Mouse (Mus musculus) adrenal gland, postnatal 25 days (tissue): ENCODE measurements around the gene Gm128. TPM values are rescaled to one million over a fixed set of nuclear protein-coding genes. Genes with fewer than 3 reads are reported as not detected.

ENCODE experiments used
- DNase-seq: peaks from one replicate; pipeline ENCODE4 v3.0.0; 2021; ENCODE audit warnings: mixed read lengths
- long read RNA-seq: library from polyadenylated mRNA; stranded (forward); transcript quantifications from one replicate; pipeline ENCODE4 v2.0.0, GENCODE M21; 2021
- total RNA-seq: library from RNA; stranded (reverse); gene quantifications from 2 replicates; pipeline ENCODE4 v1.2.3, GENCODE M21; 2021

Gm128 gene
- total RNA-seq, result 0.24 TPM in 1 of 2 replicates, not detected in the other
- long read RNA-seq, partial matches to known transcripts, result 0 of 1 reads
- long read RNA-seq, other reads (novel, unspliced or antisense), result 0 of 1 reads

DNA sequence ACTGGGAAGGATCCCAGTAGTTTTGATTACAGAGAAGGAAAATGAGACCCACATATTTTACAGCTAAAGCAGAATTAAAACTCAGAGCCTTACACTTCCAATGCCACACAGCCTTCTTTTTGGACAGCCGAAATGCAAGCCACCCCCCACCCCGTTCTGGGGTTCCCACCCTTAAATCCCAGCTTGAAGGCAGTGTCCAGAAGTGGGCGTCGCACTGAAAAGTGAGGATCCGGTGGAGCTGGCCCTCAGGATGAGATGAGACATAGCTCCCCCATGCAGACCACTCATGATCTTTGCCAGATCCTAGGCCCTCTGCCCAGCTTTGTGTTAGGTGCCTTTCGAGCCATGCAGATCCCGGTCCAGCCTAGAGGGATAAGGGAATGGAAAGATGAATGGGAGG lies at the start of gene Gm128:
Gene Gm128 (minus strand): TSS at position 101 of the 400 bp plus-strand sequence.
- no peak for DNase-seq

DNA sequence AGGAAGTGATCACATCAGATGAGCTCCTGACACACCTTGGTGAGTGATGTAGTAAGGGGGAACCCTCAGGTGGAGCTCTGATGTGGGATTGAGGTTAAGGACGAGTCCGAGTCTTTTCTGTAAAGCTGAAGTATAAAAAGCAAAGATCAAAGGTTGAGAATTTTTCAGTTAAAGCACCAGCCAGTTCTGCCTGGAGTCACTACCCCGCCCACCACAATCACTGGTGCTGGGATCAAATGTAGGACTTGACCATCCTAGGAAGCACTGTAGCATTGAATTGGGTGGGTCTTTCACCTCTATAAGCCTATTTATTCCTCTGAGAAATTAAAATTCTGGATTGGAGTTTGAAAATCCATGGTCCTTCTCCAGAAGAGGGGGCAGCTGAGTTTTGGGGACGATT lies 49.6 kb upstream of the Gm128 start:
- DNase-seq, result no peak

DNA sequence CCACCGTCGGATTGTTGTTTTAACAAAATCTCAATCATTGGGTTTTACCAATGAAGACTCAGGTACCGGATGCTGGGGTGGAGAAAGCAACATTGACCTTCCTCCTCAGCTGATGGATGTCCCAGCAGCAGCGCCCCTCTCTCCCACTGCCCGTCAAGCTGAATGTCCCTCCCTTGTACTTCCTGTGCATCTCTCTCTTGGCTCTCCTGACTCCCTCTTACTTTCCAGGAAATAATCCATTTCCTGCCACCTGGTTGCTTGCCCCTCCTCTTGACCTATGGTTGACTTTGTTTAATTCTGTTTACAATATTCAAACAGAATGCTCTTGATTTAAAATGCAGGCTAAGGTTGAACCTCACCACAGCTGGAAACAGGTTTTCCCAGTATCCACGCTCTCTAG lies 48.8 kb upstream of the Gm128 start:
- DNase-seq, result no peak

DNA sequence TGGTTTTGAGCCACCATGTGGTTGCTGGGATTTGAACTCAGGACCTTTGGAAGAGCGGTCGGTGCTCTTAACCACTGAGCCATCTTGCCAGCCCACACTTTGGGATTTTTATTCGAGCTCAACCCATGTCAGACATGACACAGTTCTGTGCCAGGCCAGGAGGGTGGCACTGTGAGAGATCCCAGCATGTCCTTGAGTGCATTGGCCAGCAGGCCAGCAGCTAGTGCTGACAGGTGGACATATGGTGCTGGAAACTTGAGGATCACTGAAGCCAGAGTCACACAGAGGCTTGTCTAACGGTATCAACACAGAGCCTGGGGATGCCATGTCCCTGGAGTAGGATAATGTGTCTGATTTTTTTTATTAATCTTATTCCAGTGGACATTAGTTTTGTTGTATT lies 48.0 kb upstream of the Gm128 start:
- DNase-seq, result no peak

DNA sequence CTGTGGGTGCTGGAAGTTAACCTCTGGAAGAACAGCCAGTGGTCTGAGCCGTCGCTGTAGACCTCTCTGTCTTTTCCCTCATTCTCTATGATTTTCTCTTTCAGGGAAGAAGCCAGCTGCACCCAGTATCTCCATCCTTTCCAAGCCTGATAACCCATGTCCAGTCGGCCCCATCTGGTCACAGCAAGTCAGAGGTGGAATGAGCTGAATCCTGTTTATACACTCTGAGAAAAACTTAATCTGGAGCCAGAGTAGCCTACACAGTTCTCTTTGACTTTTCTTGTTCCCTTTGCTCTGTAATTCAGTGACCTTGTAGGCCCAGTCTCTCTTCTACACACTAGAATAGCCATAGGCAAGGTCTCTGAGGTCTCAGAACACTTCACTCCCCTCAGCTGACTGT lies 46.1 kb upstream of the Gm128 start:
- DNase-seq, result no peak

DNA sequence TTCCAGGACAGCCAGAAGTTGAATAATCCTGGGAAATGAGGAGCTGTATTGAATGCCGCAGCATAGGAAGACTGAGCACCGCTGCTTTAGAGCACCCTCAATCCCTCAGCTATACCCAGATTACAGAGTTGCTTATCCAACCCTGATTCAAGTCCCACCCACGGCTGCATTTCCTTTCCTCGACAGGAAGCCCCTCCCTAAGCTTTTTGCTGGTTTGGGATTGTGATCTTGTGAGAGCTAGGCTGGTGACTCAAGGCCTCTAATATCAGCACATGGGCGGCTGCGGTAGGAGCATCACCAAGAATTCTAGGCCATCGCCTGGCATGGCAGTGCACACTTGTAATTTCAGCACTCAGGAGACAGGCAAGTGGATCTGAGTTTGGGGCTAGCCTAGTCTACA lies 45.1 kb upstream of the Gm128 start:
- no peak for DNase-seq

DNA sequence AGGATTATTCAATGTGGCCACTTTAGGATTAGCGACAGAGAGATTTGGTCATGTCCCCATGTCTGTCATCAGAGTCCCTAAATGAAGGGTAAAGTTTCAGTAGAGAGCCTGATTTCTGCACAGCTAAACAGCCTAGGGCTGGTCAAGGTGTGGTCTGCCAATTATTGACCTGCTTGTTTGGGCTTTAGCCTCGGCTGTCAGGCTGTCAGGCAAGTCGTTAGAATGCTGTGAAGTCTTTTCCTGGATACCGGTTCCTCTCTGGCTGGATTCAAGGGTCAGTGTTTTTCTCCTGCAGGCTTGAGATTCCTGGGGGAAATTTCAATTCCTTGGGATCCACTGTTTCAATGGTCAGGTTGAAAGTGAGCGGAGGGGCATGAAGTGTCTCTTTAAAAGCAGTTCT lies 44.6 kb upstream of the Gm128 start:
- no peak for DNase-seq

DNA sequence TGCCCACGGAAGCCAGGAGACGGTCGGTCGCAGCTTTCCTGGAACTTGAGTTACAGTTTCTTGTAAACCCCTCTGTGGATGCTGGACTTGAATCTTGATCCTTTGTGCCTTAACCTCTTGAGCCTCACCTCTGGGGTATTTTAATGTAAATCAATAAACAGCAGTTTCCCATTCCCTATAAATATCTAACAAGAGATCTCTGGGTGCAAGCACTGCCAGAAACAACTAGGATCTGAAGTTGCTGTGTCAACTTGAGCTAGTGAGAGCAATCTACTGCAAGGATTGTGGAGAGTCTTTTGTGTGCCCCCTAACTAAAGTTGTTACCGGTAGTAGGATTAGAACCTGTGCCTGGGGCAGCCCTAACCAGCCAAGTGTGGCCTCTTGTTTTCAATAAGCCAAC lies 44.0 kb upstream of the Gm128 start:
- no peak for DNase-seq

DNA sequence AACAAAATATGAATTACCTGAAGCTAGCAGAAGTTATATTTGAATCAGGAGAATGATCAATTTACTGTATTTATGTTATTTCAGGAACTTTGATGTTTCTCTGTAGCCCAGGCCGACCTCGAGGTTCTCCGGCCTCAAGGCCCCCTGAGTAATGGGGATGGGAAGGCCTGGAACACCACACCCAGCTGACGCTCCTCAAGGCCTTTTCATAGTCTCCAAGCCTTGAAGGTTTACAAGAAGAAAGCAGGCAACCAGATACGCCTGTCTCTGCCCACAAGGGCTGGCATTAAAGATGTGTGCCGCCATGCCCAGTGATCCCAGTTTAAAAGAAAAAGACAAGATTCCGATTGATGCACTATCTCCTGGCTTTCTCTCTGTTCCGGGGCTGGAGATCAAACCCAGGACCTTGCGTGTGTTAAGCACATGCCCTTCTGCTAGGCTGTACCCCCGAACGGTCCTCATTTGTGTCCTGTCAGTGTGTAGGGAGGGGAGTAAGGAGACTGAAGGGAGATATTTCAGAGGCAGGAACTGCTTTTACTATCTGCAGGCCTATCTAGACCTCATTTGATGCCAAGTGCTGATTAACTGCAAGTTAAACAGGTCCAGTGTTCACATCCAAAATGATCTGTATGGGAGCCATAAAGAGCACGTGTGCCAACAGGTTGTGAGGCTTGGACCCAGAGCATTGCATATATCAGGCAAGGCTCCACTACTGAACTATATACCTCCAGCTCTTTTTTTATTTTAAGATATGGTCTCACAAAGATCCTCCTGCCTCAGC lies 43.3 kb upstream of the Gm128 start:
- DNase-seq, result no peak

DNA sequence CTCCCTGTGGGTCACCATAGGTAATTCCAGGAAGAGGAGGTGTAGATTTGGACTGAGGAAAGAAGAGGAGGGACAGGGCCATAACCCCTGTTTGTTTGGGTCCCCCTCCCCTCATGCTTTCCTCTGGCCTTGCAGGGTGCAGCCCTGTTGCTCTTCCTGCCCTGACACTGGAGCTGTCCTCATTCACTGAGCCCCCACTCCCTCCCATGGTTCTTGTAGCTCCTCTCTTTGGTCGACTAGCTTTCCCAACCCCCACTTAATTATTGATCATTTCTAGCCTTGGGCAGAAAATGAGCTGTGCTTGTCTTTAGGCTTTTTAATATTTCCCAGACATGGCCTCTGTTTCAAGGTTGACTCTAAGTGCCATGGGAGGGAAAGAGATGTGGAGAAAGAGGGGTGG lies 42.7 kb upstream of the Gm128 start:
- no peak for DNase-seq

DNA sequence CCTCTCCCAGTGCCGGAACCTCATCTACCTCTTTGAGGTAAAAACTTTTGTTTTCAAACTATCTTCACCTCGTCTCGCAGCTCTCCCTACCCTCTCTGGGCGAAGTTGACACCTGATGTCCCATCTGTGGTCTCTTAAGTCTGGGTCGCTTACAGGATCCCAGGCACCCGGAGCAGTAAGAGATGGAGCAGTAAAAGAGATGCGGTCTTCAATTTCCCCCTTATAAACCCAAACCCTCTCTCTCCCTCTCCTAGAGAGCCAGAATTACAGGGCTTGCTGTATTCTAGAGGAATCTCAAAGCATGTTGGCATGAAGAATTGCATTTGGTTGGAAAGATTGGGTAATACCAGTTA lies 42.2 kb upstream of the Gm128 start:
- DNase-seq, result no peak

DNA sequence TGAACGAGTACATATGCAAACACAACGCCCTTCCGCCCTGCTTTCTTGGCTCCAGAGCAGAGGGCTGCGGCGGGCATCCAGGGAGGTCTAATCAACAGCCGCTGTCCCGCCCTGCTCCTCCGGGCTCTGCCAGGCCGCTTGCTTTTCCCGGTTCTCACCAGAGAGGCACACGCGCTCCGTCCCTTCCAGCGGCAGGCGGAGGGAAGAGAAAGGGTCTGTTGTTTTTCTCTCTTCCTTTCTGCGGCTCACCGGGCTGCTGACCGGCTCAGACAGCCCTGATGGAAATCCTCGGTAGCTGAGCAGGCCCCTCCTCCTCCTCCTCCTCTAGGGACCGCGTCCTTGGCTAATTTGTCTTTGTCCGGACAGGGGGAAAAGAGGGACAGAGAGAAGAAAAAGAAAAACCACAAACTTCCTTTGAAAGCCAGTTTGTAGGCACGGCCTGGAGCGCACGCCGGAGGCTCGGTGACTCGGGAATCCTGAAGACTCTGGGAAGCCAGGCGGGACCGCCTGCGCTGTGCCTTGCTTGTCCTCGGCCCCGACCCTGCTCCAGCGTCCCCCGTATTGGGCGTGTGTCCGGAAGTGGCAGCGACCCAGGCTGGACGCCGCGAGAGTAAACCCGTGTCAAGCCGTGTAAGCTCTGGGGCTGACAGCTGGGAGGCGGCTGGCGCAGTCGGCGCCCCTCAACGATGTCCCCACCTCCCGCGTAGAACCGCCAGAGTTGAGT lies 41.6 kb upstream of the Gm128 start:
- peak; percentile 77 for DNase-seq

DNA sequence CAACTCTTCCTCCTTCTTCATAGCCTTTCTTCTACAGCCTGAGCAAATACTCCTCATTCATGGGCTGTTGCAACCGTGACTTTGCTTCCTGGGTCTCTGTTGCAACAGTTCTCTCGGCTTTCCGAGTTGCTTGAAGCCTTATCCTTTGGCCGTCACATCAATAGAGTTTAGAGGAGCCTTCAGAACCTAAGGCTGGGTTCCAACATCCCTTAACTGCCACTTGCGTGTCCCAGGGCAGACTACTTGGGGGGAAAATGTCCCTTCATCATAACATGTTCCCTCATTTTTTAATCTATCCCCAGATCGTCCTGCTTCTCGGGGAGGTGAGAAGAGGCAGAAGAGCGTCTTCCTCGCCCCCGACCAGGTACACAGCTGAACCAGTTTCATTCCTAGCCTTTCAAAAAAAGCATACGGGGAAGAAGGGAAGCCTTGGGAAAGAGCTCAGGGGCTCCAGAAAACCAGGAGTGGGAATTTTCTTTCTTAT lies 41.0 kb upstream of the Gm128 start:
- DNase-seq, result no peak

DNA sequence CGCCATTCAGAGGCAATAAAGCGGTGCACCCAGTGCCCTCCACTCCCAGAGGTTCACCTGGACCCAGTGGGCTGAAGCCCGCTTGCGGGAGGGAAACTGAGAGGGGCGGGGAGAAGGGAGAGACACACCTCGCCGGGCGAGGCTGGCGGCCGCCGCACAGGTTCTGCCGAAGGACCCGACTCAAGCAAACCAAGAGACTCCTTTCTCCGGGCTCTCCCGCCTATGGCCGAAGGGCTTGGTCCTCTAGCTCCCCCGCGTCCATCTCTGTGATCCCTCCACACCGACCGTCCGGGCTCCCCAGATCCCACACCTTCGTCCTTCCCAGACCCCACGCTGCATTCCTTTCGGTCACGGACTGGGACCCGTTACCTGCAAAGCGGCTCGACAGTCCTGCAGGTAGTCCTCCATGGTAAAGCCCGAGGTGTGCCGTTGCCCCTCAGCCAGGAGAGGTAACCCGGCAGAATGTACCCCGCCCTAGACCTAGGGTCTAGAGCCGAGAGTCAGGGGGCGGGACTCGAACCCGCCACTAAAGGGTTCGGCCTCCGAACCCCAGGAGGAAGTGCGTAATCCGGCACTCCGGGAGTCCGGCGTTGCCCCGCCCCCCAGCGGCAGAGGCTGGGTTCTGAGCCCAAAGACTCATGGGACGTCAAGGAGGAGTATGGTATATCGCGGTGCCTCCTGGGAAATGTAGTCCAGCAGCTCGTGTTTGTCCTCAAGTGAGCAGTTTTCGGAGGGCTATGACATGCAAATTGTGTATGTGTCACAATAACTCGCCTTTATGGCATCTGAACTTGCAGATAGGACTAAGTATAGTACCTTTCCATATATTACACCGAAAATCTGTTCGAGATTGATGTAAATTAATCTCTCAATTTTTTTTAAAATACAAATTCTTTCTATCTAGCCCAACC lies 40.1 kb upstream of the Gm128 start, which contains the start of the genes Mindy1 and Prune1:
Gene Mindy1 (plus strand): TSS at position 130 of the 911 bp plus-strand sequence.
Gene Prune1 (minus strand): TSS at position 861 of the 911 bp plus-strand sequence.
- DNase-seq, result peak; percentile 98

DNA sequence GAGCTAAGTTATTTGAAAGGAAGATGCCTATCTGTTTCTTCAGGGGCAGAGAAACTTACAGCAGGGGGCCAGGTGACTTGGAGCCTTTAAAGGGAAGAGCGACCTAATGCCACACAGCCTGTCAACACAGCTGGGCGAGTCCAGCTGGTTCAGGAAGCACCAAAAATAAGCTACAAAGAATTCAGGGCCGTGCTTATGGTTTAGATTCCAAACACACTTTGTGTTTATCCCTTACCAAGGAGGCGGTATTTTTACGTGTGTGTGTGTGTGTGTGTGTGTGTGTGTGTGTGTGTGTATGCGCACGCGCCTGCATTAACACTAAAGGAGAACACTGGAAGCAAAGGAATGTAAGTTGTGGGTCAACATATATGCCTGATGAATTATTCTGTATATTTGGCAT lies 39.3 kb upstream of the Gm128 start:
- DNase-seq, result no peak

DNA sequence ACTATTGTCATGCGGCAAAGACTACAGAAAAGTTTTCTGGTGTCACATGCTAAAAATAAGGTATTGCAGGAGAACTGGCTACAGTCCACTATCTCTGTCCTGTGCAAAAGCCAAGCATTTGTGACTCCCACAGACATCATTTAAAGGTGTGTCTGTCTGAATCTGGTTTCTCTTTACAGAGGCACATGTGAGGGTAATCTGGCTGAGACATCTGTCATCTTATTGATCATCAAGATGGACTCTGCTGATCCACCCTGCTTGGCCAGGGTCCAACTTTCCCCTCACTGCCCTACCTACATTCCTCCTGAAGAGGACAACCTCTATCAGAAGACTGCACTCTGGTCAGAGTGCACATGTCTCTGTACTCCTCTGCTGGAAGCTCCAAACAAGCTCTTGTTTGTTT lies 35.8 kb upstream of the Gm128 start:
- no peak for DNase-seq

DNA sequence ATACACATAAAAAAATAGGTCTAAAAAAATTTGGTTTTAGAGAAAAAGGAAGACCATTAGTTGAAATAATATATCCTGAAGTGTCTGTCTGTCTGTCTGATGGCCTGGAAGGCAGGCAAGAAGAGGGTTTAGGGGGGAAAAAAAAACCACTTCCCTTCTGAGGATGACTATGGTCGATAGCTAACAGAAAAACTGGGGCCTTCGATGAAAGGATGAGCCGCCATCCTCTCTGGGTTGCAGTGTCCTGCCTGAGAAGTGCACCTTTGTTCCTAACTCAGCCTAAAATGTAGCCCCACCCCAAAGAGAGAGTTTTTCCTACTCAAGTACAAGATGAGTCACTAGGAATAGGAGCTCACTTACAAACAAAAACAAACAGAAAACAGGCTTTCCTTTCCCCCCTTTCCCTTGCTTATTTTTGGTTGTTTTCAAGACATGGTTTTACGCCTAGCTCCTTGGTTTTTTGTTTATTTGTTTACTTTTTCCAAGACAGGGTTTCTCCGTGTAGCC lies 35.1 kb upstream of the Gm128 start:
- DNase-seq, result no peak

DNA sequence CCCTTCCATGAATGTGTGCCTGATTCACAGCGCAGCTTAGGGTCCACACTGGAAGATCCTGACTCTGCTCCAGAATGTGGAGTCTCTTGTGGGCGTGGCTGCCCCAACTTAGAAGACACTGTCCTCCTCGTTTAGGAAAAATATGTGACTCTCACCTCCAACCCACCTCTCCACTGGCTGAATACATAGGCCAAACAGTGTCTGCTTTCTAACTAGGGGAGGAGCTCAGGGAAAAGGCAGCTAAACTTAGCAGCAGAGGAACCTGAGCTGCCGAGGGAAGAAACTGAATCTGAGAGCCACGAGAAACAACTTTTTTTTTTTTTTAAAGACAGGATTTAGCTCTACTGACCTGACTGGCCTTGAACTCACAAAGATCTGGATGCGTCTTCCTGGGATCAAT lies 33.8 kb upstream of the Gm128 start:
- DNase-seq, result no peak

DNA sequence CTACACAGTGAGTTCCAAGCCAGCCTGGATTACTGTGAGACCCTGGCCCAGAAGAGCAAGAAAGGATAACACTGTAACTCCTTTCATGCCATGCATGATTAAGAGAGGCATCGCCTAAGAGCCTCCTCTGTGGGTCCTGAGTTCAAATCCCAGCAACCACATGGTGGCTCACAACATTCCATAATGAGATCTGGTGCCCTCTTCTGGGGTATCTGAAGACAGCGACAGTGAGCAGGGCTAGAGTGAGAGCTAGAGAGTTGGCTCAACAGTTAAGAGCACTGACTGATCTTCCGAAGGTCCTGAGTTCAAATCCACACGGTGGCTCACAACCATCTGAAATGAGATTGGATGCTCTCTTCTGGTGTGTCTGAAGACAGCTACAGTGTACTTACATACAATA lies 33.1 kb upstream of the Gm128 start:
- DNase-seq, result no peak

DNA sequence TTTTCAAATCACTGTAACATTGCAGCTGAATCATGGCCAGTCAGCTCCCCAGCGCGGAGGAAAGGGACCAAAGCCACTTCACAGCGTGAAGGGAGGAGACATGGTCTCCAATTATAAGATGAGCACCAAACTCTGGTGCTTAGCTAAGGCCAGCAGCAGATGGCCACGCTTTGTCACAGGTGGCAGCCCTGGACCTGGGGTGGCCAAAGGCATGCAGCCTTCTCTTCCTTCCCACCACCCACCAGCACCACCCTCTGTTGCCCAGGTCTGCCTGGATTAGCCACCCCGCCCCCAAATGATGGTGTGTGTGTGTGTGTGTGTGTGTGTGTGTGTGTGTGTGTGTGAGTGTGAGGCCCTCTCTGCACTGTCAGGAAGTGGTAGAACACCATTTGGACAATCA lies 32.1 kb upstream of the Gm128 start:
- DNase-seq, result no peak

DNA sequence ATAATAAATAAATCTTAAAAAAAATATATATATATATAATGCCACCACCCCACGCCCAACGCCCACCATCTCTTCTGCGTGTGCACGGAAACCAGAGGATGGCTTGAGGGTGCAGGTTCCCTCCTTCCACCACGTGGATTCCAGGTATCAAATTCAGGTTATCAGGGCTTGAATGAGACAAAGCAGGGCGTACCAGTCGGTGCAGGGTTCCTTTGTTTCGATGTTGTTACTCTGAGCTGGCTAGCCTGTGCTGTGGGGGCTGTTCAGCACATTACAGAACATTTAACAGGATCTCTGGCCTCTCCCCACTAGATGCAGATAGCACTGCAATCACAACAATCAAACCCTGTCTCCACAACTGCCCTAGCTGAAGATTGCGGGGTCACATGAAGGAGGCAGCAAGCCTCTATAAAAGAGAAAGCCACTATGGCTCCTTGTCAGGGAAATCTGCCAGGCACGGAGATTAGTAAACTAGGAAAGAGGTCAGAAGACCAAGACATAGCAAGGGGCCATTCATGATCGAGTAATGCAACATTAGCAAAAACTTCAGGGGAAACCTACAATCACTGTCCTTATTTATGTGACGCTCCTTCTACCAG lies 29.5 kb upstream of the Gm128 start:
- DNase-seq, result no peak

DNA sequence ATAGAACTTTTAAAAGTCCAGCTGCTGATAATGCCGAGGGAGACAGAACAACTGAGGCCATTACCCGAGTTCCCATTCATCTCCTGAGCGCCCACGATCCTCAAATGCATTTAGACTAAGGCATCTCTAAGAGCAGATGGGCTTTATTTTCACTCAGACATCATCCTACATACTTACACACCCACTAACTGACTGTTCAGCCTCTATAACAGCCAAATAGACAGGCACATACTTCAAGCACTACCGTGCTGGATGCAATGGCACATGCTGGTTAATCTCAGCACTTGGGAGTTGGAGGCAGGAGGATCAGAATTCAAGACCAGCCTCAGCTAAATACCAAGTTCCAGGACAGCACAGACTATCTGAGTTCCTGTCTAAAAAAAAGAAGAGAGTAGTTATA lies 28.4 kb upstream of the Gm128 start:
- no peak for DNase-seq
